Mouse (Mus musculus) erythroblast, embryonic 14.5 days (primary cell): ENCODE data around the gene Sumo1.

Experiments
- GATA1 ChIP-seq: IDR thresholded peaks from 2 replicates; pipeline ENCODE4 v1.6.1; 2012; ENCODE audit warnings: low read length, inconsistent platforms, mixed read lengths
- TAL1 ChIP-seq: IDR thresholded peaks from 3 replicates; pipeline ENCODE4 v1.6.1; 2012; ENCODE audit warnings: low read length, inconsistent platforms, mixed read lengths

GRCm38 (mm10) chr1:59579327-59579726 lies 91.3 kb downstream of the Sumo1 start:
- no peak for TF ChIP-seq GATA1
- TF ChIP-seq TAL1: no peak
